Mouse (Mus musculus): ENCODE data around the gene Tanc2. TPM values are rescaled to one million over a fixed set of nuclear protein-coding genes. Genes with fewer than 3 reads are reported as not detected.

Gene Tanc2
- total RNA-seq, 2 experiments from 2014 or later: 0.22 to 0.54 TPM

DNA sequence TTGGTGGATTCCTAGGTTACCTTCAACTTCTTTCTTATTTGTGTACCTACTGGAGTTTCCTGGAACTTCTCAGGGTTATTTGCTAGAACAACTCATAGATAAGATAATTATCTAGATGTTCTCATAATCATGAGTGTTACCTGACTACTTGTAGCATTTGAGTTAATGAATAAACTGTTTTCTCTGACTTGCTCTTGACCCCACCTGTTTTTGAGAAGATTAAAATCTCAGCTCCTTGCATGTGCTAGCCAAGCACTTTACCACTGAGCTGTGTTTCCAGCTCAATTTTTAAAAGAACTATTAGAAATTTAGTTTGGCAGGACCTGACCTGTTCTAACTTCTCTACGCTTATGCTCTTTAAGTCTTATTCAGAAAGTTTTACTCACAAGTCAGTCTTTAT is 36.4 kb downstream of the Tanc2 start:
- ATAC-seq (ENCODE audit: poor library complexity, severe bottlenecking): no peak

DNA sequence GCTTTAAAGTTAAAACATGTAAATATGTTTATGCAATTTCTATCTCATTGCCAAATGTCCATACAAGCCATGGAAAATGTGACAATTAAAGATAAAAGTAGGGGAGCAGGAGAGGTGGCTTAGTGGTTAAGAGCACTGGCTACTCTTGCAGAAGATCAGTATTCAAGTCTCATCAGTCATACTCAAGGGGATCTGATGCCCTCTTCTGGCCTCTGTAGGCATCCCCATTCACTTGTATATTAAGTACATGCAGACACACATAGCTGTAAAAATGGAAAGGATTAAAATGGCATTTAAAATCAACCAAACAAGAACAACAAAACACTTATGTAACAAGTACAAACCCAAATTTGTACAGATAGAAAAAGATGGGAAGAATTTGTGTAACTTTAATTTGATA is 54.2 kb downstream of the Tanc2 start:
- ATAC-seq (ENCODE audit: poor library complexity, severe bottlenecking): no peak

DNA sequence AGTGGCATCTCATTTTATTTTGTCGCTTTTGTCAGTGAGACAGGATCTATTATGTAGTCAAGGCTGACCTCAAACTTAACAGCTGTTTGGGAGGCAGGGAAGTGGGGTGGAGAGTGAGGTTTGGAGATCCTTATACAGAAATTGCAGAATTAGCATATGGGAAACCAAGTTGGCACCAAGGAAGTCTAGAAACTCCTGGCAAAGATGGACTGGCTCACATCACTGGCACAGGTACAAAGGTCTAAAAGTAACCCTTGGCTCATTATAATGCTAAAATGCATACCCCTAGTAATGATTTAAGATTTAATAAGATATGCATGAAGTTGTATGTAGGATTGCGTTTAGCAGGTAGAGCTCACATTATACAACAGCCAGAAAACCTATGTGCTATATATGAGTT is 58.2 kb downstream of the Tanc2 start:
- ATAC-seq (ENCODE audit: poor library complexity, severe bottlenecking): no peak

DNA sequence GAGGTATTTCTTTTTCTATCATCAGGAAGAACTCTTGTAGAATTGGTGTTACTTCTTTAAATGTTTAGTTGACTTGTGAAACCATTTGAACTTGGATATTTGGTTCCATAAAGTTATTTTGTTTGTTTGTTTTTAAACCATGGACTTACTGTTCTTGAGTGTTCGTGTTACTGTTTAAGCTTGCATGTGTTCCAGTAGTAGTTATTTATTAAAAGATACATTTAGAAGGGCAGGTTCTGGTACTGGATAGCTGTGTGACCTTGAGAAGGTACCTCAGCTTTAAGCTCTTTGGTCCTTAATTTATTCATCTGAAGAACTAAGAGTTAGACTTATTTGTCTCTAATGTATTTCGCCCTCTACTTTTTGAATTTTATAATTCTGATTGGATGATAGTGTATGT is 64.8 kb downstream of the Tanc2 start:
- no peak for ATAC-seq (ENCODE audit: poor library complexity, severe bottlenecking)

DNA sequence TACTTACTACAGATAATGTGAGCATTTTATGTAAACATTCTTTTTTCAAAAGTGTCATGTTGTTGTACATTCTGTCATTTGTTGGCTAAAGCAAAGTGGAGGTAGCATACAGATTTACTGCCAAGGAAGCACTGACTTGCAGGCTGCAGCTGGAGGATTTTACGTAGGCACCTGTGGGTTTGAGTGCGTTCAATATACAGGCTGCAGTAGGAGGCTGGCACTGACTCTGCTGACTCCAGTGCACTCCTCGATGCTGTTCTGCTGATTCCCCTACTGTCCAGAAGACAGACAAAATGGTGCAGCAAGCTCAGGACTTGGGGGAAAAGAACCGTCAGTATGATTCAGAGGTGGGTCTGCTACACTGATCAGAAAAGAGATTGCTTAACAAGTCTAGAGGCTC is 65.5 kb downstream of the Tanc2 start:
- ATAC-seq (ENCODE audit: poor library complexity, severe bottlenecking): no peak

DNA sequence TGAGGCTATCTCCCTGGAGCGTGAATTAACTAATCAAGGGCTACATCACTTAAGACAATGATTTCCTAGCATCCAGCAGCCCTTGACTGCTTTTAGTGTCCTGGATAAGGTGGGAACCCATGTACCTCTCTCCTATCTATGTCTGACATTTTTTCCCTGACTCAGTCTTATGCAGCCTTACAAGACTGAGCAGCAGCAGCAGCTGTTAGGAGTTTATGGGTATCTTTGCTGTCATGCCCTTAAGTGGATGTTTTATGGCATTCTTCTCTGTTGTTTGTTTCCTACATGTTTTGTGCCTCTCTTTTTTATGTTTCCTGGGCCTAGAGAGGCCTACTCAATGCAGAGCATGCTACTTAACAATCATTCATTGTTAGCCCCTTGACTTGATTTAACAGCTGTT is 78.1 kb downstream of the Tanc2 start:
- ATAC-seq (ENCODE audit: poor library complexity, severe bottlenecking): no peak

DNA sequence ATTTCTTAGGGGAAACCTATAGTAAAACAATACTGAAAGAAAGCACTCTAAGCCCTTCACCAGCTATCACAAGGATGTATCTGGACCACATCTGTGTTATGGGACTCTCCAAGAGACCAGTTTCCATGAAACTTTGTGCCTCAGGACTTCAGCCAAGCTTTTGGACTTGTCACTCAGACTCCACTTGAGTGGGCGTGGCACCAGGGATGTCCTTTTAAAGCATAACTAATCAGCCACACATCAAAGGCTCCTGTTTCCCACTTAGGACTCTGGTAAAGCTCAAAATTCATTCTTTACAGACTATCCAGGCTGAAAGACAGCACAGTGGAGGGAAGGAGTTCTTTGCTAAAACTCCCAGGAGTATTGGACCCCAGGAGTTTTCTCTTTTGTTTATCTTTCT is 89.2 kb downstream of the Tanc2 start:
- no peak for ATAC-seq (ENCODE audit: poor library complexity, severe bottlenecking)

DNA sequence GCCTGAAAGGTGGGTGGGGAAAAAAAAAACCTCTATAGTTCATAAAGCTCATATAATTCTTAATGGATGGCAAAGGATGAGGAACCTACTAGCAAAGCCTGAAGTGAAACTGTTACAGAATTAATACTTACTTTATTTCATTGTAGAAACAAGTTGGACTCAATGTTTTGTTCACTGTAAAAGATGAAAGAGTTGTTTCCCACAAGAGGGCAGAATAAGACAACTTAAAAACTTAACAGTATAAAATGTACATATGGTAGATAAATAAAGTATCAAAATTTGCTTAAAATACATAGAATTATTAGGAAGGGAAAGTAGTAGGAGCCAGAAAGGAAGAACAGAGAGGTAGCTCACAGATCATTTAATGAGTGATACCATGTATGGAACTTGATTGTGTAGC is 95.0 kb downstream of the Tanc2 start:
- ATAC-seq (ENCODE audit: poor library complexity, severe bottlenecking): no peak

DNA sequence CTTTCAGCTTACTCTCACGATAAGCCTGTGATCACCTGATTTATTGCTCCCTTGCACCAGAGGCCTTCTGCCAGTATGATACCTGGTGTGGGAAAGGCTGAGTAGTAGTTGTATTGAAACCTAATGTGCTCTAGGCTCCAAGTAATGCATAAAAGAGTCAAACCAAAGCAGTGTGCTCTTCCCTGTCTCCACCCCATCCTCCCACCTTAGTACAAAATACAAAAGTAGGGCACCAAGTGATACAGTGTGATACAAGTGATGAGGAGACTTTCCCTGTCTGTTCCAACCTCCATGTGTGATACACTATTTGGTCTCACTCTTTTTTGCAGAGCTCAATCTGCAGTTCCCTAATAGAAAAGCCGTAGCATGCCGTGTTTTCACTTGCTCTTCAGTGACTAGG is 110.7 kb downstream of the Tanc2 start:
- no peak for ATAC-seq (ENCODE audit: poor library complexity, severe bottlenecking)

DNA sequence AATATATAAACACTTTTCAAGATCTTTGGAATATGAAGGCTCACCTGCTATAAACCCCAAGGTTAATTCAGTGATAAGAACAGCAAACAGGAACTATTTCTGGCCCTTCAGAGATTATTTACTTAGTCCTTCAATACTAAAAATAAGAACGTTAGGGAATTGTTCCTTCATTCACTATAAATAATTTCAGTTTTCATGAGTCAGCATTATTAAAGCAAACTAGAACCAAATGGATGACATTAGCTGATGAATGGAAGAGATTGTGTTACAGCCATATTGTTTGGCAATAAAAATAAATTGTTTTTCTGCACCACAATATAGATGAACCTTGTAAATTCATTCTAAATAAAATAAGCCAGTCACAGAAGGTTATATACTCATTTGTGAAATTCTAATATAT is 129.9 kb downstream of the Tanc2 start:
- no peak for ATAC-seq (ENCODE audit: poor library complexity, severe bottlenecking)

DNA sequence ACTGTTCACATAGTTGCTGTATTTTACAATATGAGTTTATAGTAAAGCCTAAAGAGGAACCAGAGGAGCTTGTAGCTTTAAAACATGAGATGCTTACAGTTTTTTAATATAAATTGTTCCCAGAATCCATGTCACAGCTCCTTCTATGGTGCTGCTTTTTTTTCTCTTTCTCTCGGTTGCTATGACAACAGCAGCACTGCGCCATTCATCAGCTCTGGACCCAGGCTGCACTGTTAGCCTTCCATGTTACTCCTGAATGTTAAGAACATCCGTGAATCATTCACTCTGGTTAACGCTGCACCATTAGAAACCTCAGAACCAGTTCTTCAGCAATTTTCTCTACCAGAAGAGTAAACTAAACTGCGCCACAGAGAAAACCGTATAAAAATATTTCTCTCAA is 141.8 kb downstream of the Tanc2 start:
- ATAC-seq (ENCODE audit: poor library complexity, severe bottlenecking): no peak

DNA sequence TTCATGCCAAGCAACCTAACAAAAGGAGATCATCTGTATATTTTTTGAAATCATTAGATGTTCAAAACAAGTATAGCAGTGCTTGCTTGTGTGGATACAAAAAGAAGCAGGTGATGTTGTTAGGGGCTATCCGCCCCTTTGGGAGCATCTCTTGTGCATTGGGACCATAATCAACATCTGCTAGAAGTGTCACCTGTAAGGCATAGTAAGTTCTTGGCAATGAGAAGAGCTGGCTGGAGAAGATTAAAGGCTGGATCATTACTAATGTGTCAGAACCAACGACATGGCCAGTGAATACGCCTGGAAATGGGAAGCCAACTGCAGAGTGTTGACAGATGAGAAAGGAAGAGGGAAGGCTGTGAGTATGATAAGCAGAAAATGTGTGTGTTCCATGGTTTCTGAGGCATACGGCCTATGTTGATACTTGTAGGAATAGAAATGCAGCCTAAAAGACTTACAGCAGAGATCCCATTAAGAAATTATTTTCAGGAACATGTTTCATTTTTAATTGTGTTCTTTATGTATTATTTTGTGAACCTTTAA is 142.3 kb downstream of the Tanc2 start:
- no peak for ATAC-seq (ENCODE audit: poor library complexity, severe bottlenecking)

DNA sequence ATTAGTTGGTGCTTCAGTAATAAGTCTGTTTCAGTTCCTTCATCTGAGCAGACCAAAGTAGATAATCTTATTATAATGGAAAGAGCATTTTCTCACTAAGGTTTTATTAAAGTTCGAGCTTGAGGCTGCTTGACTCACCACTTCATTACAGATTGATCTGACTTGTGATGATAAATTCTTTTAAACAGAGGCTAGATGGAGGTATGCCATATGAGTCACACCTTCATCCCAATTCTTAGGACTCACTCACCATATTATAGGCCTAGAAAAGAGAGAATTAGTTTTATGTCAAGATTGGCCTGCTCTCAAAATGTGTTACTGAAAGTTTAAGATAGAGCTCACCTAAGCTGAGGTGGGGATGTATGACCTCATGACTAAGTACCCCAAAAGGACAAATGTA is 153.4 kb downstream of the Tanc2 start:
- no peak for ATAC-seq (ENCODE audit: poor library complexity, severe bottlenecking)

DNA sequence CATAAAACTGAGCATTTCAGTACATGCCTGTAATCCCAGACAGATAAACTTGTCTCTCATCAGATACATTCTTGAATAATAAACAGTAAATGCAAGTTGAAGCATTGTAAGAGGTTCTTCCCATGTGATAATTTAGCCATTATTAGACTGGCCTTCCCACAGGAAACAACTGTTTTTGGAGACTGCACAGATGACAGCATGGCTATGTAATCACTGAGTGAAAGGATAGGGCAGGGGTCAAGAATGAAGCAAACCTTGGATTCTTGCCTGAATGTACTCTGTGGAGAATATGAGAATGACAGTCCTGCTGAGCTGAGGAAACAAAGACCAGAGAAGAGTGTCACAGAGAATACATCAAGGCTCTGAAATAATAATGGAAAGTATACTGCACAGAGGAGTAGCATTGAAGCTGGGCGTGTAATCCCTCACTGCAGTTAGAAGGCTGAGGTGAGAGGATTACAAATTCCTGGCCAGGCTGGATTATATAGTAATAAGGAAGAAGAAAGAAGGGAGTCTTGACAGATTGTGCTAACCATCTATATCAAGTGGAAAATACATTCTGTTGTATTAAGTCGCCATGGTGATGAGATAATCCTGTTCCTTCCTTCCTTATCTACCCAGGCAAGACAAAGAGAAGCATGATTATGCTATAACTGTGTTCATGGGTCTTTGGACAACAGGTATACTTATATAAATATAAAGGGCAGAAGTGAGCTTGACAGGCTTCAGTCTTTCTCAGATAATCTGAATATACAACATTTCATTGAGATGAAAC is 159.7 kb downstream of the Tanc2 start:
- no peak for ATAC-seq (ENCODE audit: poor library complexity, severe bottlenecking)

DNA sequence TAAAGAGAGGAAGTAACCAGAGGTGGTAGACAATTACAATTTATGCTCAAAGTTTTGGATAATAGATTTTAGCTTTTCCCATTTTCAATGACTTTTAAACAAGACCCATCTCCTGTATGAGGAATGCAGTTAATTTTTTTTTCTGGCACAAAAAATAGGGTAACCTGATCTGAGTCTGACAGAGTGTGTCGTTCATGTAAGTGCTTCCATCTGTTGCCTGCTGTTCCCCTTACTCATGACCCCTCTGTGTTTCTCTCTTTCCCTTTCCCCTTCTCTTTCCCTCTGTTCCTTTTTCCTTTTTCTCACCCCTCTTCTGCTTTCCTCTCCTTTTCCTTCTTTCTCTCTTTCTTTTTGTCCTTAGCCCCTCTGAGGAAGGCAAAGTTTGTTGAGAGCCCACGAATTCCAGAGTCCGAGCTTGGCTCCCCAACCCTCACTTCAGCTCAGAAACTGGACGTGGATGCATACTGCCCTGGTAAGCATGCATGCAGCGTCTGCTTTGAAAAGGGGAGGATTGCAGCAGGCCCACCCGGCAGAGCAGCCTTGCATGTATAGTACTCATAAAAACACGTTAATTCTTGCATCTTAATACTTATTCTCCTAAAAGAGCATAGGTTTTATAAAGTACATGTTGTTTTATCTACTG is 168.9 kb downstream of the Tanc2 start:
- no peak for ATAC-seq (ENCODE audit: poor library complexity, severe bottlenecking)

DNA sequence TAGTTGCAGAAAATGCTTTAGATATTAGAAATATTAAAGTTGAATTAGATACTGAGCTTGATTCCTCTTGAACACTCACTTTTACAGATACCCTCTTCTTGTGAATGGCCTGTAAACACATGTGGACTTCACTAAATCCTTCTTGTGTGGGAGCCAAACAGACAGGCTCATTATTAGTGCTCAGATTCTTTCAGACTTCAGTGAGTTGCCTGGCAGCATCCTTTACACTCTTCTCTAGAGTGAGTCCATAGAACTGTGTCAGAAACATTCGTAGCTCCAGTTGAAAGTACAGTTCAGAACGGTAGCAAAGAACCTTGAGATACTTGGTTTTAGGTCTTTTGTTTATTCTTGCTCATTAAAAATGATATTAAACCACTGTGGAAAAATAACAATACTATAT is 169.6 kb downstream of the Tanc2 start:
- ATAC-seq (ENCODE audit: poor library complexity, severe bottlenecking): no peak

DNA sequence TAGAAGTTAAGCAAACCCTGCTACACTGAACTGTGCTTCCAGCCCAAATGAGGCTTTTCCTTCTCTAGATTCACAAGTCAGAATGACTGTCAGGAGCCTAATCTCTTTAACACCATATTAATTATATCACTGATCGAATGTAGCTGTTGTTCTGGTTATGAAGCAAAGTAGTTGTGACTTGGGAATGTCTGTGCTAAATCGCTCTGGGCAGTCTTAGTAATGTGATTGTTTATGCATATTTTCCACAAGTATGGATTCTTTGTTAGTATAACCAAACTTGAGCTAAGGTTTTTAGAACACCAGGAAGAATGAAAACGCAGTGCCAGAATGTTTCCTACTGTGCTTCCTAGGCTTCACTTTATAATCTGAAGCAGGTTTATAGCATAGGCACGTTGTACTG is 170.6 kb downstream of the Tanc2 start:
- no peak for ATAC-seq (ENCODE audit: poor library complexity, severe bottlenecking)

DNA sequence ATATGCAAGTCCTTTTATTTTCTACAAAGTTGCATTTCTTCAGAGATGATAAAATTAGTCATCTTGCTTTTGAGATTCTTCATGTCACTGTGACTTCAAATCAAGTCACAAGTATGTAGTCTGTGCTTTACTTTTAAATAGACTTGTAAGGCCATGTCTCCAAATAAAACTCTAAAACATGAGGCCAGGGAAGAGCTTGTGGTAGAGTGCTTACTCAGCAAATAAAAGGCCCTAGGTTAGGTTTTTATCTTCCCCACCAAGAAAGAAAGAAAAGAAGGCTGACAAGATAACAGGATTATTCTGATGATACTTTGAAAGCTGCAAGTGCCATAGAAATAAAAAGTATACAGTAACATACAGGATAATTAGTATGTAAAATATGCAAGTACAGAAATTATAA is 188.0 kb downstream of the Tanc2 start:
- ATAC-seq (ENCODE audit: poor library complexity, severe bottlenecking): no peak

DNA sequence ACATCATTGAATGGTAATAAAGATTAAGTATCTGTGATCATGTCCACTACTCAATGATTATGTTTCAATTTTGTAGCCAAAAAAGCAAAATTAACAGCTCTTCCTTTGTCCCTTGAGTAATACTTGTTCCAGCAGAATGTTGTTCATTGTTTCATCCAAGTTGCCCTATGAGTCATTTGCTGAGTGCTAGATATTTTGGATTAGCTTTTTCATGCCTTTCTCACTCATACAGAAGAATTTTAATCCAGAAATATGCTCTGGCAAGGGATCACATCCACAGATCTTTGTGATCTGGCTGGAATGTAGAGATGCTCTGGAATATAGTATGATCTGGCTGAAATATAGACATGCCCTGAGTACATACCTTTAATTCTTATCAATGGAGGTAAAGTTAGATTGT is 202.7 kb downstream of the Tanc2 start:
- ATAC-seq (ENCODE audit: poor library complexity, severe bottlenecking): no peak

DNA sequence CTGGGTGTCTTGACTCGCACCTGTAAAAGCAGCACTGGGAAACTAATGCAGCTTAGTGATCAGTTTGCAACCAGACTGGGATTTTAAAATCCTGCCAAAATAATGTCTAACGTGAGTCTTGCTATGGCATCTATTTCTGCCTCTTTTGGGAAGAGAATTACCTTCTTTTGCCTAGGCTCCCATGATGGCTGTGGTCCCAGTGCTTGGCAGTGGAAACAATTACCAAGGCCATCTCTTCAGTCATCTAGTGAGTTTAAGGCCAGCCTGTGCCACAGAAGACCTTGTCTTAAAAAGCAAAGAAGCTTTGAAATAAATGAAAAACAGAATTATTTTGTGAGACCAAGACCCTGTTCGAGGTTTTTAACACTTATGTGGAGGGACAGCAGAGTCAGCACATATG is 213.9 kb downstream of the Tanc2 start:
- ATAC-seq (ENCODE audit: poor library complexity, severe bottlenecking): no peak

DNA sequence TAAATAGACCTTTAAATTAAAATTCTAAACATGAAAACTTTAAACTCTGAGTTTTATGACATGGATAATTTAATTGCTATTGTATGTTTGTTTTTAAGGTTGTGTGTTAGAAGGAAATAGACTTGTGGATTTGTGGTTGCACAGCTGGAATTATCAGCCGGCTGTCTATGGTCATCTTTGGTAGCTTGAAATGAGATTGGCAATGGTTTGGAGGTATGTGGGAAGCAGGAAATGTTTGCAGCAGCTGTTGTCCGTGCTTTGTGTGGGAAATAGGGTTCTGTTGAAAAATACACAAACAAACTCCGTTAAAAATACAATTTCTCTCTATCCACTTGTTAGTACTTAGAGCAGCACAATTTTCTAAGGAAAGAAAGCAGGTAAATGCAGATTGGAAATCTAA is 215.0 kb downstream of the Tanc2 start:
- ATAC-seq (ENCODE audit: poor library complexity, severe bottlenecking): no peak

DNA sequence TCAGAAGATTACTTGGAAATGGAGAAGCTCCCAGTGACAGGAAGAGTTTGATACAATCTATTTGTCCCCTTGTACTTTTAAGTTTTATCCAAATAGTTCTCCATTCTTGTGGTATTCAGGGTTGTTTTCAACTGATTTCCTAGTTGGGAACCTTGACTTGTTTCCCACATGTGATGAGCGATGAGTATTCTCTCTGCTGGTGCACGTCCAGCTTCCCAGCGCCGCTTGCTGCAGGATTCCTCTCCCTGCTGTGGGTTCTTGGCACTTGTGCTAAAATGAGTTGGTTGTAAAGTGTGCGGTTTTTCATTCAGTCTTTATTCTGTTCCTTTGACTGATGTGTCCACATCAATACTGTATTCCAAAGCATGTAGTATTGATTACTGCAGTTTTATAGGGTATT is 217.3 kb downstream of the Tanc2 start:
- ATAC-seq (ENCODE audit: poor library complexity, severe bottlenecking): no peak

DNA sequence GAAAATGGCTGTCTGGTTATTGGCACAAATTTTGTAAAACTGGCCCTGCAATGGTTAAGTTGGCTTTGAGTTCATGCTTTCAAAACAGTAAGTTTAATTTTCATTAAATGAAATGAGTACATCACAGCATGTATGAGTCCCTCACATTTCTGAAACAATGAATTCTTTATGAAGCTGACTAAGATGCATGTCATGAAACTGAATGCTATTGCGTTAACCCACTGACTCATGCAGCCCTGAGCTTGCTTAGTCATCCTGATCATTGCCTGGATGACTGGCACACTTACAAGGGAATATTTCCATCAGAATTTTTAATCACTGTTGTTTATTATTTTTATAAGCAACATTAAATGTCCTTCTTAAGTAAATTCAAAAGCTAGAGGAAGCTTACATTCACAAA is 233.5 kb downstream of the Tanc2 start:
- ATAC-seq (ENCODE audit: poor library complexity, severe bottlenecking): no peak

Data from megakaryocyte, adult 5-6 weeks (primary cell).